Mouse (Mus musculus) MEL (cell line): Measurements from ENCODE around the gene Gm11549. TPM values are rescaled to one million over a fixed set of nuclear protein-coding genes. Genes with fewer than 3 reads are reported as not detected.

Experiments used
- DNase-seq: peaks from one replicate; pipeline ENCODE4 v3.0.0; 2011; ENCODE audit warnings: low read depth, low spot score
- H3K27ac ChIP-seq: 2 replicates; pipeline ENCODE4 v1.5.1; 2012; ENCODE audit warnings: low read depth, mild to moderate bottlenecking, control low read depth, low read length, moderate library complexity; ENCODE audit not compliant: control insufficient read depth
- H3K27me3 ChIP-seq, 2 experiments: fragments of 150-350 bp in 1 of 2; sonication (generic) in 1 of 2; 2 replicates each; pipeline ENCODE4 v1.6.1; 2012; ENCODE audit warnings: low read length in 2 of 2, mild to moderate bottlenecking in 2 of 2, improper control_type of control experiment in 1 of 2, moderate library complexity in 1 of 2; ENCODE audit not compliant: insufficient read depth in 2 of 2, control insufficient read depth in 1 of 2
- H3K36me3 ChIP-seq, 2 experiments: 2 replicates each; pipeline ENCODE4 v1.6.1; 2012 to 2014; ENCODE audit warnings: low read length in 2 of 2, improper control_type of control experiment in 1 of 2, inconsistent platforms in 1 of 2, mild to moderate bottlenecking in 1 of 2; ENCODE audit not compliant: insufficient read depth in 2 of 2, control insufficient read depth in 1 of 2
- H3K4me1 ChIP-seq, 2 experiments: fragments of 150-350 bp in 1 of 2; sonication (generic) in 1 of 2; 2 replicates each; pipeline ENCODE4 v1.6.1; 2012; ENCODE audit warnings: low read length in 2 of 2, improper control_type of control experiment in 1 of 2, mild to moderate bottlenecking in 1 of 2; ENCODE audit not compliant: insufficient read depth in 2 of 2, control insufficient read depth in 1 of 2
- H3K4me3 ChIP-seq, 2 experiments: fragments of 150-350 bp in 1 of 2; sonication (generic) in 1 of 2; 2 replicates each; pipeline ENCODE4 v1.5.1; 2012; ENCODE audit warnings: low read depth in 2 of 2, low read length in 2 of 2, mild to moderate bottlenecking in 2 of 2, moderate library complexity in 2 of 2, control low read depth in 1 of 2, improper control_type of control experiment in 1 of 2; ENCODE audit not compliant: control insufficient read depth in 1 of 2, insufficient read depth in 1 of 2
- H3K79me2 ChIP-seq: 2 replicates; pipeline ENCODE4 v1.6.1; 2012; ENCODE audit warnings: mild to moderate bottlenecking, low read length, moderate library complexity; ENCODE audit not compliant: control insufficient read depth, poor library complexity, insufficient read depth
- H3K9ac ChIP-seq: 2 replicates; pipeline ENCODE4 v1.6.1; 2012; ENCODE audit warnings: low read depth, mild to moderate bottlenecking, control low read depth, low read length, moderate library complexity; ENCODE audit not compliant: control insufficient read depth, poor library complexity, severe bottlenecking
- H3K9me3 ChIP-seq: fragments of 150-350 bp; sonication (generic); replicated peaks from 2 replicates; pipeline ENCODE4 v1.6.1; 2012; ENCODE audit warnings: mild to moderate bottlenecking, low read length, improper control_type of control experiment, moderate library complexity; ENCODE audit not compliant: insufficient read depth
- CHD2 ChIP-seq: IDR thresholded peaks from 2 replicates; pipeline ENCODE4 v1.6.1; 2011; ENCODE audit warnings: low read length, improper control_type of control experiment
- CTCF ChIP-seq, 3 experiments: IDR thresholded peaks in 2 of 3; conservative IDR thresholded peaks in 1 of 3; 2 replicates each; pipeline ENCODE4 v1.5.1; 2011 to 2012; ENCODE audit warnings: low read length in 3 of 3, low read depth in 2 of 3, mild to moderate bottlenecking in 2 of 3, improper control_type of control experiment in 1 of 3, inconsistent platforms in 1 of 3, mixed read lengths in 1 of 3, moderate library complexity in 1 of 3; ENCODE audit not compliant: control insufficient read depth in 1 of 3, insufficient read depth in 1 of 3, poor library complexity in 1 of 3, severe bottlenecking in 1 of 3
- ELF1 ChIP-seq: IDR thresholded peaks from 2 replicates; pipeline ENCODE4 v1.6.1; 2014; ENCODE audit warnings: low read depth, mild to moderate bottlenecking, inconsistent platforms, low read length, improper control_type of control experiment, moderate library complexity
- EP300 ChIP-seq, 2 experiments: IDR thresholded peaks; 2 replicates each; pipeline ENCODE4 v1.6.1; 2011; ENCODE audit warnings: improper control_type of control experiment in 2 of 2, low read length in 2 of 2, low read depth in 1 of 2, mild to moderate bottlenecking in 1 of 2
- ETS1 ChIP-seq: IDR thresholded peaks from 2 replicates; pipeline ENCODE4 v1.6.1; 2012; ENCODE audit warnings: low read depth, mild to moderate bottlenecking, inconsistent platforms, low read length, improper control_type of control experiment, moderate library complexity
- GABPA ChIP-seq: IDR thresholded peaks from 2 replicates; pipeline ENCODE4 v1.6.1; 2012; ENCODE audit warnings: low read depth, mild to moderate bottlenecking, inconsistent platforms, low read length, improper control_type of control experiment, moderate library complexity
- GATA1 ChIP-seq: IDR thresholded peaks from 2 replicates; pipeline ENCODE4 v1.6.1; 2011; ENCODE audit warnings: low read depth, low read length, improper control_type of control experiment
- KAT2A ChIP-seq: conservative IDR thresholded peaks from 2 replicates; pipeline ENCODE4 v1.6.1; 2012; ENCODE audit warnings: low read depth, low read length, improper control_type of control experiment, inconsistent platforms
- MAFK ChIP-seq: IDR thresholded peaks from 2 replicates; pipeline ENCODE4 v1.6.1; 2011; ENCODE audit warnings: low read depth, mild to moderate bottlenecking, low read length, improper control_type of control experiment, borderline replicate concordance
- MAX ChIP-seq: IDR thresholded peaks from 2 replicates; pipeline ENCODE4 v1.6.1; 2011; ENCODE audit warnings: low read length, improper control_type of control experiment
- MYB ChIP-seq: IDR thresholded peaks from 2 replicates; pipeline ENCODE4 v1.6.1; 2011; ENCODE audit warnings: mild to moderate bottlenecking, low read depth, low read length, improper control_type of control experiment
- NELFE ChIP-seq: IDR thresholded peaks from 2 replicates; pipeline ENCODE4 v1.6.1; 2011; ENCODE audit warnings: low read depth, low read length, improper control_type of control experiment
- POLR2AphosphoS5 ChIP-seq: IDR thresholded peaks from 2 replicates; pipeline ENCODE4 v1.6.1; 2012; ENCODE audit warnings: low read depth, borderline replicate concordance, mild to moderate bottlenecking, inconsistent platforms, low read length, moderate library complexity, mixed read lengths
- RAD21 ChIP-seq: IDR thresholded peaks from 2 replicates; pipeline ENCODE4 v1.6.1; 2011; ENCODE audit warnings: mild to moderate bottlenecking, low read depth, low read length, improper control_type of control experiment
- SIN3A ChIP-seq: IDR thresholded peaks from 2 replicates; pipeline ENCODE4 v1.6.1; 2012; ENCODE audit warnings: low read length, improper control_type of control experiment, inconsistent platforms
- SMC3 ChIP-seq: IDR thresholded peaks from 2 replicates; pipeline ENCODE4 v1.6.1; 2011; ENCODE audit warnings: low read depth, low read length, improper control_type of control experiment
- TAL1 ChIP-seq: IDR thresholded peaks from 2 replicates; pipeline ENCODE4 v1.6.1; 2012; ENCODE audit warnings: mild to moderate bottlenecking, inconsistent platforms, low read length, moderate library complexity, mixed read lengths
- TBP ChIP-seq: IDR thresholded peaks from 2 replicates; pipeline ENCODE4 v1.8.0; 2011; ENCODE audit warnings: low read depth, low read length, improper control_type of control experiment
- UBTF ChIP-seq: IDR thresholded peaks from 2 replicates; pipeline ENCODE4 v1.6.1; 2012; ENCODE audit warnings: low read depth, mild to moderate bottlenecking, inconsistent platforms, low read length, improper control_type of control experiment, moderate library complexity, borderline replicate concordance; ENCODE audit not compliant: insufficient read depth
- USF1 ChIP-seq: IDR thresholded peaks from 2 replicates; pipeline ENCODE4 v1.6.1; 2014; ENCODE audit warnings: low read depth, mild to moderate bottlenecking, inconsistent platforms, low read length, improper control_type of control experiment, moderate library complexity
- ZKSCAN1 ChIP-seq: IDR thresholded peaks from 2 replicates; pipeline ENCODE4 v1.6.1; 2012; ENCODE audit warnings: low read depth, mild to moderate bottlenecking, inconsistent platforms, low read length, improper control_type of control experiment, moderate library complexity
- ZMIZ1 ChIP-seq: IDR thresholded peaks from 2 replicates; pipeline ENCODE4 v1.6.1; 2012; ENCODE audit warnings: low read depth, mild to moderate bottlenecking, inconsistent platforms, low read length, improper control_type of control experiment, moderate library complexity
- polyA plus RNA-seq, 2 experiments: library from polyadenylated mRNA; stranded (reverse) in 1 of 2; unstranded in 1 of 2; fragments of >175 nt in 1 of 2; fragments of >200 nt in 1 of 2; gene quantifications; 2 replicates each; pipeline versions ENCODE4 v1.2.1 to v1.2.4; 2012; ENCODE audit warnings: low replicate concordance in 2 of 2, low read depth in 1 of 2; ENCODE audit not compliant: insufficient read length in 2 of 2, insufficient read depth in 1 of 2, missing spikeins in 1 of 2
- total RNA-seq: library from RNA; depleted of rRNA; stranded (reverse); fragments of 300-350 nt; gene quantifications from 2 replicates; pipeline ENCODE4 v1.2.3, GENCODE M21; 2012

The Gm11549 gene
- total and polyA plus RNA-seq, 3 experiments: not detected

- Histone ChIP-seq H3K27ac (no peak overlapping the region), H3K27me3 (no peaks in the 10 kb centered on the region), H3K9ac (no peak overlapping the region), H3K79me2 (no peaks in the 10 kb centered on the region), H3K4me1 (peaks cover 0 to 13% of the 10 kb centered on the region in 2 experiments; a peak in 2 of 4 replicates), H3K9me3 (no peaks in the 10 kb centered on the region), H3K36me3 (peaks cover 0 to 8% of the 10 kb centered on the region in 2 experiments; a peak in 2 of 4 replicates), H3K4me3 (no peak overlapping the region)
- TF ChIP-seq ZKSCAN1: no peak
- TF ChIP-seq SMC3: no peak
- TF ChIP-seq ETS1: no peak
- TF ChIP-seq RAD21: no peak
- TF ChIP-seq TBP: no peak
- no peak for TF ChIP-seq GABPA
- TF ChIP-seq POLR2AphosphoS5: no peak
- TF ChIP-seq NELFE: no peak
- no peak for TF ChIP-seq CTCF (IDR thresholded peaks at IDR 0.05 in 2 of 3, conservative IDR thresholded peaks at IDR 0.05 in 1 of 3; ENCODE audit: control insufficient read depth in 1 of 3, insufficient read depth in 1 of 3, low read depth in 2 of 3, low read length in 3 of 3, poor library complexity in 1 of 3, severe bottlenecking in 1 of 3)
- no peak for TF ChIP-seq SIN3A
- no peak for TF ChIP-seq USF1
- TF ChIP-seq MAX: no peak
- DNase-seq: no peak
Observed at GRCm38 (mm10) chr3:36486881-36487280, 34.7 kb downstream of the Gm11549 start.

GRCm38 (mm10) chr3:36486176-36486575 is 35.4 kb downstream of the Gm11549 start:
- DNase-seq: no peak
- no peaks in the 10 kb centered on the region for H3K79me2 ChIP-seq
- H3K36me3 ChIP-seq: peaks cover 0 to 4% of the 10 kb centered on the region in 2 experiments; a peak in 1 of 4 replicates
- peaks cover 0 to 6% of the 10 kb centered on the region in 2 experiments; a peak in 2 of 4 replicates for H3K4me1 ChIP-seq
- no peak overlapping the region for H3K27ac ChIP-seq
- no peak overlapping the region for H3K9ac ChIP-seq
- no peak overlapping the region for H3K4me3 ChIP-seq
- H3K9me3 ChIP-seq: no peaks in the 10 kb centered on the region
- no peak for TF ChIP-seq CHD2
- no peak for TF ChIP-seq EP300 (IDR thresholded peaks at IDR 0.05; ENCODE audit: low read depth in 1 of 2, low read length in 2 of 2)
- no peak for TF ChIP-seq UBTF
- TF ChIP-seq MYB: no peak
- TF ChIP-seq NELFE: no peak
- H3K27me3 ChIP-seq: no peaks in the 10 kb centered on the region

- Histone ChIP-seq H3K4me1 (peaks cover 0 to 6% of the 10 kb centered on the region in 2 experiments; a peak in 2 of 4 replicates), H3K27me3 (no peaks in the 10 kb centered on the region), H3K27ac (no peak overlapping the region), H3K36me3 (peaks cover 0 to 4% of the 10 kb centered on the region in 2 experiments; a peak in 1 of 4 replicates), H3K9ac (no peak overlapping the region), H3K9me3 (no peaks in the 10 kb centered on the region), H3K79me2 (no peaks in the 10 kb centered on the region), H3K4me3 (no peak overlapping the region)
- DNase-seq: no peak
- TF ChIP-seq ZMIZ1: no peak
- no peak for TF ChIP-seq ETS1
- TF ChIP-seq GABPA: no peak
- TF ChIP-seq TAL1: no peak
- no peak for TF ChIP-seq MAFK
- TF ChIP-seq USF1: no peak
- TF ChIP-seq KAT2A: no peak
- TF ChIP-seq GATA1: no peak
- TF ChIP-seq ELF1: no peak
Observed at GRCm38 (mm10) chr3:36484292-36484691, 37.3 kb downstream of the Gm11549 start.
